Mouse (Mus musculus): ENCODE data around the gene Fam234a.

The Fam234a gene

DNA sequence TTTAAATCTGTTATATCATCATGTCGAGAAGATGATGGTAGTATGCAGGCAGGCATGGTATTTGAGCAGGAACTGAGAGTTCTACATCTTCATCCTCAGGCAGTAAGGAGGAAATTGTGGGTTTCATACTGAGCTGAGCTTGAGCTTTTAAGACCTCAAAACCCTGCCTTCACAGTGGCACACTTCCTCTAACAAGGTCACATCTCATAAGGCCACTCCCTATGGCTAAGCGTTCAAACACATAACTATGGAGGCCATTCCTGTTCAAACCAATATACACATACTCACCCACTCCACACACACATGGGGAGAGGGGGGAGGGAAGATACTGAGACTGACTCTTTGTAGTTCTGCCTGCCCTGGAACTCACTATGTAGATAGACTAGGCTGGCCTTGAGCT is 76.0 kb downstream of the Fam234a start:
- DNase-seq (ENCODE audit: low spot score), result no peak

DNA sequence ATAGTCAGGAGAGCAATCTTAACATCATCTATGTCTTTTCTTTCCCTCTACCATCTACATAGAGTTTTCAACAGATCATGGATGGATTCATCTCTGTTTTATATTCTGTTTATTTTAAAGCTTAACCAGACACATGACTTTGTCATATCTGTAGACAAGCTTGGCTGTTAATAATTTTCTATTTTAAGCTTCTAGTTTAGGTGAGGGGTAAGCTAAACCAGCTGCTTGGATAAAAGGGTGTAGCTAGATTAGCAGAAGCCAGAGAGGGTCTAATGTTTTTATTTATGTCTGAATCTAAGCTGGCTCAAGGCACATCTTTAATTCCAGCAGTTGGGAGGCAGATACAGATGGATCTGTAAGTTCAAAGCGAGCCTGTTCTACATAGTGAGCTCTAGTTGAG is 81.3 kb downstream of the Fam234a start:
- no peak for DNase-seq (ENCODE audit: low spot score)

All from urinary bladder, postnatal 14 days (tissue).